Mouse (Mus musculus) liver, embryonic 14.5 days (tissue): ENCODE results near the gene 2310022B05Rik. TPM values are rescaled to one million over a fixed set of nuclear protein-coding genes. Genes with fewer than 3 reads are reported as not detected.

Experiments used
- ATAC-seq: fragments of 200-750 bp; cut with Nextera tagmentation; 2 replicates; pipeline ENCODE4 v1.8.0; 2017; ENCODE audit warnings: moderate number of reproducible peaks, mild to moderate bottlenecking, moderate library complexity; ENCODE audit not compliant: insufficient read depth
- DNase-seq, 3 experiments: peaks; one replicate each; pipeline ENCODE4 v3.0.0-alpha.2; 2012 to 2013; ENCODE audit warnings: low read depth in 3 of 3, low spot score in 3 of 3
- H3K27ac ChIP-seq: fragments of 300-500 bp; sonication (generic); 2 replicates; pipeline ENCODE4 v1.5.1; 2014; ENCODE audit warnings: moderate library complexity, mild to moderate bottlenecking, control low read depth, inconsistent platforms
- H3K27me3 ChIP-seq: fragments of 300-500 bp; sonication (generic); 2 replicates; pipeline ENCODE4 v1.6.1; 2014; ENCODE audit warnings: mild to moderate bottlenecking, low read length, moderate library complexity; ENCODE audit not compliant: control insufficient read depth, insufficient read depth
- H3K36me3 ChIP-seq: fragments of 300-500 bp; sonication (generic); replicated peaks from 2 replicates; pipeline ENCODE4 v1.6.1; 2014; ENCODE audit warnings: low read depth; ENCODE audit not compliant: control insufficient read depth, insufficient read depth
- H3K4me1 ChIP-seq, 2 experiments: fragments of 200-500 bp in 1 of 2; fragments of 300-500 bp in 1 of 2; sonication (generic) in 1 of 2; replicated peaks; 2 replicates each; pipeline ENCODE4 v1.6.1; 2012 to 2014; ENCODE audit warnings: antibody characterized with exemption in 1 of 2, inconsistent platforms in 1 of 2, low read length in 1 of 2; ENCODE audit not compliant: control insufficient read depth in 2 of 2, insufficient read depth in 2 of 2
- H3K4me2 ChIP-seq: fragments of 300-500 bp; sonication (generic); 2 replicates; pipeline ENCODE4 v1.6.1; 2014; ENCODE audit warnings: low read depth, mild to moderate bottlenecking, control low read depth, moderate library complexity
- H3K4me3 ChIP-seq, 2 experiments: fragments of 200-500 bp in 1 of 2; fragments of 300-500 bp in 1 of 2; sonication (generic) in 1 of 2; 2 replicates each; pipeline ENCODE4 v1.5.1; 2012 to 2014; ENCODE audit warnings: low read depth in 2 of 2, low read length in 2 of 2, mild to moderate bottlenecking in 2 of 2, control low read depth in 1 of 2, inconsistent platforms in 1 of 2, moderate library complexity in 1 of 2; ENCODE audit not compliant: insufficient read depth in 1 of 2
- H3K9ac ChIP-seq: fragments of 300-500 bp; sonication (generic); replicated peaks from 2 replicates; pipeline ENCODE4 v1.6.1; 2014; ENCODE audit warnings: mild to moderate bottlenecking, control low read depth, moderate library complexity
- H3K9me3 ChIP-seq: fragments of 300-500 bp; sonication (generic); 2 replicates; pipeline ENCODE4 v1.6.1; 2016; ENCODE audit warnings: low read length, mixed read lengths; ENCODE audit not compliant: control insufficient read depth
- CTCF ChIP-seq: IDR thresholded peaks from 2 replicates; pipeline ENCODE4 v1.5.1; 2016; ENCODE audit warnings: antibody characterized with exemption, low read depth, control low read depth
- EP300 ChIP-seq: IDR thresholded peaks from 2 replicates; pipeline ENCODE4 v1.6.1; 2016; ENCODE audit warnings: antibody characterized with exemption, low read depth
- WGBS: fragments of 180-500 bp; shearing (Covaris S2); extraction: QIAGEN DNeasy Blood & Tissue Kit; methylation state at CpG from one replicate; pipeline ENCODE4 v1.1.7; 2014; ENCODE audit not compliant: insufficient replicate concordance; 5-methylcytosine and 5-hydroxymethylcytosine counted together
- polyA plus RNA-seq, 2 experiments: library from polyadenylated mRNA; depleted of rRNA in 1 of 2; stranded (reverse) in 1 of 2; unstranded in 1 of 2; fragments of >200 nt; fragmentation: Nextera tagmentation in 1 of 2; extraction: Ambion mirVana in 1 of 2; gene quantifications; 2 replicates each; pipeline versions ENCODE4 v1.2.1 to v1.2.3; 2012 to 2014

2310022B05Rik gene
- polyA plus RNA-seq, 2 experiments = 5.5 to 8.7 TPM

GRCm38 (mm10) chr8:124630891-124631290, 32.3 kb downstream of the 2310022B05Rik start:
- H3K9ac ChIP-seq = no peak overlapping the region
- no peaks in the 10 kb centered on the region for H3K9me3 ChIP-seq
- no peak overlapping the region for H3K27ac ChIP-seq
- no peaks in the 10 kb centered on the region for H3K36me3 ChIP-seq
- no peak overlapping the region for H3K4me3 ChIP-seq
- WGBS = 55% methylated on average over 4 of the region's 4 CpGs
- TF ChIP-seq CTCF (no peak), EP300 (no peak)
- DNase-seq (no peak), ATAC-seq (no peak)
- H3K27me3 ChIP-seq = no peaks in the 10 kb centered on the region
- H3K4me1 ChIP-seq = no peaks in the 10 kb centered on the region
- no peak overlapping the region for H3K4me2 ChIP-seq

GRCm38 (mm10) chr8:124630489-124630888, 32.7 kb downstream of the 2310022B05Rik start:
- Histone ChIP-seq H3K36me3 (no peaks in the 10 kb centered on the region), H3K4me3 (no peak overlapping the region), H3K4me2 (no peak overlapping the region), H3K9me3 (no peaks in the 10 kb centered on the region), H3K4me1 (no peaks in the 10 kb centered on the region), H3K27ac (no peak overlapping the region), H3K9ac (no peak overlapping the region), H3K27me3 (no peaks in the 10 kb centered on the region)
- no peak for ATAC-seq
- no peak for TF ChIP-seq CTCF
- DNase-seq = no peak
- 60% methylated on average over 6 of the region's 6 CpGs for WGBS

DNA sequence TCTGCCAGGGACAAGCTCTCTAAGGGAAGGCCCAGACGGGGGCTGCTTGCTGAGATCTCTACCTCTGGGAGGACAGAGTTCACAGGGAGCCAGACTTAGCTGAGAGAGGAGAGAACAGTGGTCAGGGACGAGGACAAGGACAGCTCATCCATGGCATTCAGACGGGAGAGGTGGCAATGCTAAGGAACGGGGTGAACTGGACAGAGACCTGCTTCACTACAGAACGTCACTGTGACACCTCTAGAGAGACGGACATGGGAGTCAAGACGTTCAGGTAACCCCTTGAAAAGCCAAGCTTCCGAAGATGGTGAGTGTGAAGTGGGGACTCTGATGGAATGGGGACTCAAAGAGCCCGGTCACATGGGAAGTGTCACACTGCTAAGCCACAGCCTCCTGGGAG, 36.9 kb downstream of the 2310022B05Rik start:
- ATAC-seq (no peak), DNase-seq (no peak)
- no peaks in the 10 kb centered on the region for H3K27me3 ChIP-seq
- 59% methylated on average over 9 of the region's 9 CpGs for WGBS
- no peaks in the 10 kb centered on the region for H3K9me3 ChIP-seq
- H3K9ac ChIP-seq = no peak overlapping the region
- no peak overlapping the region for H3K4me3 ChIP-seq
- no peak overlapping the region for H3K4me2 ChIP-seq
- H3K27ac ChIP-seq = no peak overlapping the region
- no peaks in the 10 kb centered on the region for H3K36me3 ChIP-seq
- H3K4me1 ChIP-seq = no peaks in the 10 kb centered on the region
- TF ChIP-seq EP300 (no peak), CTCF (no peak)

- ATAC-seq (no peak), DNase-seq (no peak)
- H3K4me3 ChIP-seq = no peak overlapping the region
- WGBS = 53% methylated on average over 5 of the region's 5 CpGs
- H3K4me1 ChIP-seq = no peaks in the 10 kb centered on the region; a peak in 1 of 4 replicates
- no peak overlapping the region for H3K9ac ChIP-seq
- no peak for TF ChIP-seq CTCF
- no peak for TF ChIP-seq EP300
- H3K4me2 ChIP-seq = no peak overlapping the region
- no peaks in the 10 kb centered on the region for H3K9me3 ChIP-seq
- H3K36me3 ChIP-seq = no peaks in the 10 kb centered on the region
- no peak overlapping the region for H3K27ac ChIP-seq
- H3K27me3 ChIP-seq = no peaks in the 10 kb centered on the region
Observed at GRCm38 (mm10) chr8:124621255-124621654, 41.9 kb downstream of the 2310022B05Rik start.

DNA sequence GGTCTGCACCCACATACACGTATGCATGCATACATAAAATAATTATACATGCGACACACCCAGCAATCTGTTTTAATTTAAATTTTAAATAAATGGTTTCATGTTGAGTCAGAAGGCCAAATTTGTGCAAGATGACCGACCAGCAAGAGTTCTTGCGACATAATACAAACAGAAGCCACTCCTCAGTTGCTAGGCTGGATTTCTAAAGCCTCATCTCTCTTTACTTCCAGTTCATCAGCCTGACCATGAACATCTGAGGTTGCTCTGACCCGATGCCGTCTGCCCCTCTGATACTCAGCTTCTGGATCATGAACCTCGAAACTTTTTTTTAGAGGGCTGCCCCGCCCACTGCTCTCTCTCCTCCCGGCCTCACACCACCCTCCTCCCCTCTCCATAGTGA, 44.9 kb downstream of the 2310022B05Rik start:
- Histone ChIP-seq H3K9me3 (no peaks in the 10 kb centered on the region), H3K9ac (no peak overlapping the region), H3K4me3 (no peak overlapping the region), H3K27ac (no peak overlapping the region), H3K4me2 (no peak overlapping the region), H3K36me3 (no peaks in the 10 kb centered on the region), H3K27me3 (no peaks in the 10 kb centered on the region), H3K4me1 (no peaks in the 10 kb centered on the region; a peak in 1 of 4 replicates)
- WGBS = 46% methylated on average over 9 of the region's 9 CpGs
- ATAC-seq (no peak), DNase-seq (no peak)
- TF ChIP-seq CTCF = no peak
- TF ChIP-seq EP300 = no peak
